Mouse (Mus musculus) thymus, adult 2 months (tissue): ENCODE data around the gene Mysm1.

Experiments
- CTCF ChIP-seq: fragments of 200-500 bp; IDR thresholded peaks from 2 replicates; pipeline ENCODE4 v1.5.1; 2012; ENCODE audit warnings: mild to moderate bottlenecking, control low read depth, low read length, moderate library complexity, borderline replicate concordance; ENCODE audit not compliant: control insufficient read depth, poor library complexity, insufficient read depth; ENCODE audit errors: extremely low read depth
- POLR2A ChIP-seq: fragments of 200-500 bp; IDR thresholded peaks from 2 replicates; pipeline ENCODE4 v1.6.1; 2012; ENCODE audit warnings: mild to moderate bottlenecking, low read length, control low read depth, moderate library complexity; ENCODE audit not compliant: control insufficient read depth, poor library complexity, insufficient read depth; ENCODE audit errors: extremely low read depth

DNA sequence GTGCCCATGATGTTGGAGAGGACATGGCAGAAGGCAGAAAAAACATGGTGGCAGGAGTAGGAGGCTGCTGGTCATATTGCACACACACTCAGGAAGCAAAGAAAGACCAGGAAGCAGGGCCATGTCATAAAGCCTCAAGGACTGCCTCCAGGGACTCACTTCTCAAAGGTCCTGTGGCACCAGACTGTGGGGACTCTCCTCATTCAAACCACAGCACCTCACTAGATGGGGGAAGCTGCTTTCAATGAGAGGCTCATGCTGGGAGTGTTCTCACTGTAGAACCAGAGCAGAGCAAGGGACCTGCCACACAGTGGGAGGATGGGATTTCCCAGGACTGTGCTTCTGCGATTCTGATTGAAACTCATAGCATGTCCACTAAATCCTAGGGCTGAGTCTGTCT is 21.2 kb upstream of the Mysm1 start:
- TF ChIP-seq CTCF (no peak), POLR2A (no peak)
